Mouse (Mus musculus): ENCODE results near the gene Usmg5.

GRCm38 (mm10) chr19:47136170-47136569, 45.7 kb upstream of the Usmg5 start:
- TF ChIP-seq POLR2A (IDR thresholded peaks at IDR 0.05; ENCODE audit: control insufficient read depth, low read depth, low read length), result no peak
- no peak for TF ChIP-seq CTCF (IDR thresholded peaks at IDR 0.05; ENCODE audit: control insufficient read depth, insufficient read depth, insufficient replicate concordance, low read depth, low read length)
